Mouse (Mus musculus): ENCODE data around the gene Fam136a.

- TF ChIP-seq EP300 (IDR thresholded peaks at IDR 0.05; ENCODE audit: insufficient read depth, low read depth, low read length), result no peak
- TF ChIP-seq CTCF (IDR thresholded peaks at IDR 0.05; ENCODE audit: low read depth, low read length), result no peak
- no peak for TF ChIP-seq POLR2A (IDR thresholded peaks at IDR 0.05; ENCODE audit: insufficient read depth, low read length)
These were observed 17.1 kb downstream of the Fam136a start for GRCm38 (mm10) chr6:86382551-86382950.

Data from ES-Bruce4 (cell line).